Mouse (Mus musculus): ENCODE results near the gene Kremen1.

DNA sequence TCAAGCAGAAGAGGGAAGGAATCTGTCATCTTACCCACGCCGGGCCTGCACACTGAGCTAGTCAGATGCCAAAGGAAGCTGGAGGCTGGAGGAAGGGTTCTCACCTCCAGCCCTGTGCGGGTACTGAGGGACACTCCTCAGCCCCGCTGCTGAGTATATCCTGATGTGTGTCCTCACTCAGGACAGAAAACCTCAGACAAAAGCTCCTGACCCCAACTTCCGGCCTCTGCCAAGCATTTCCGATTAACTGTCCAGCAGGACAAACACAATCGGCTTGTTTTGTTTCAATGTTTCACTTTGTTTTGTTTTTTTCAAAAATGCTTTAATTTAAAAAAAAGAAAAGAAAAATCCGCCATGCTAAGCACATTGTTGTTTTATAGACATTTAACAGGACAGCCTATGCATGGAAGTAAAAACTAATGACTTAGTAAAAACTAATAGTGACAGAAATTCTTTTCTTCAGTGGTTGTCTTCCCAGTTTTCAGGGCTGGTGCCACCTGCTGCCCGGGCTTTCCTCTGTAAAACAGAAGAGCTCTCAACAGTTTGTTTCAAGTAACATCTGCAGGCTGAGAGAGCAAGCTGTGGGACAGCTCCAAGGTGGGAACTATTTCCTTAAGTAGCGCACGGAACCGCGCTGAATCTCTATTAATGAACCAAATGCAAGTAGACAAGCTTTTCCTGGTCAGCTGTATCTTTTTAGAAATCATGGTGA, 4.1 kb downstream of the Kremen1 start:
- no peak for TF ChIP-seq ZKSCAN1 (IDR thresholded peaks at IDR 0.05; ENCODE audit: low read depth, low read length)
- no peak for TF ChIP-seq CTCF (IDR thresholded peaks at IDR 0.05 in 2 of 3, conservative IDR thresholded peaks at IDR 0.05 in 1 of 3; ENCODE audit: control insufficient read depth in 1 of 3, insufficient read depth in 1 of 3, low read depth in 2 of 3, low read length in 3 of 3, poor library complexity in 1 of 3, severe bottlenecking in 1 of 3)
- TF ChIP-seq POLR2A (IDR thresholded peaks at IDR 0.05; ENCODE audit: control insufficient read depth in 1 of 2, insufficient read depth in 1 of 2, low read depth in 1 of 2, low read length in 2 of 2, poor library complexity in 1 of 2) = no peak
- no peak for TF ChIP-seq MAX (IDR thresholded peaks at IDR 0.05; ENCODE audit: low read length)
- TF ChIP-seq USF1 (IDR thresholded peaks at IDR 0.05; ENCODE audit: low read depth, low read length) = no peak
- no peak for TF ChIP-seq EP300 (IDR thresholded peaks at IDR 0.05; ENCODE audit: low read depth in 1 of 2, low read length in 2 of 2)
- no peak for TF ChIP-seq TCF12 (IDR thresholded peaks at IDR 0.05; ENCODE audit: low read depth, low read length)
- TF ChIP-seq POLR2AphosphoS2 (IDR thresholded peaks at IDR 0.05; ENCODE audit: low read length) = no peak
- TF ChIP-seq JUND (IDR thresholded peaks at IDR 0.05; ENCODE audit: low read depth, low read length) = no peak
- TF ChIP-seq SIN3A (IDR thresholded peaks at IDR 0.05; ENCODE audit: low read length) = no peak
